Mouse (Mus musculus): ENCODE data around the gene Ugt1a2.
A peak's percentile ranks its signal among the peaks of the same experiment; 100 is the strongest.

The Ugt1a2 gene

DNA sequence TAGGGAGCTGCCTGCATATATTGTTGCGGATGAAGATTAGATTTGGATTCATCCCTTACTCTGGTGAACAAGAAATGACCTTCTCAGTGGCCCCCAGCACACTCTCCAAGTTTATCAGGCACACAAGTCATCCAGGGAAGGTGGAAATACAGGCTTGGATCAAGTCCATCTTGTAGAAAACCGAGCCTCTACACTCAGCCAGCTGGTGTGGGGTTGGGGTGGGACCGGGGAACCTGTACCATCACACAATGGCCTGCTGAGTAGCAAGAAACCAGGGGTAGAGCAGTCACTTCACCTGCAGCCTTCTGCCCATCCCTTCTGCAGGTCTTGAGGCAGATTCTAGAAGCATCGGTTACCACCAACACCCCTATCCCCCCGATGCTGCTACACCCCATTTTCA, 34.2 kb downstream of the Ugt1a2 start:
- DNase-seq, result no peak

DNA sequence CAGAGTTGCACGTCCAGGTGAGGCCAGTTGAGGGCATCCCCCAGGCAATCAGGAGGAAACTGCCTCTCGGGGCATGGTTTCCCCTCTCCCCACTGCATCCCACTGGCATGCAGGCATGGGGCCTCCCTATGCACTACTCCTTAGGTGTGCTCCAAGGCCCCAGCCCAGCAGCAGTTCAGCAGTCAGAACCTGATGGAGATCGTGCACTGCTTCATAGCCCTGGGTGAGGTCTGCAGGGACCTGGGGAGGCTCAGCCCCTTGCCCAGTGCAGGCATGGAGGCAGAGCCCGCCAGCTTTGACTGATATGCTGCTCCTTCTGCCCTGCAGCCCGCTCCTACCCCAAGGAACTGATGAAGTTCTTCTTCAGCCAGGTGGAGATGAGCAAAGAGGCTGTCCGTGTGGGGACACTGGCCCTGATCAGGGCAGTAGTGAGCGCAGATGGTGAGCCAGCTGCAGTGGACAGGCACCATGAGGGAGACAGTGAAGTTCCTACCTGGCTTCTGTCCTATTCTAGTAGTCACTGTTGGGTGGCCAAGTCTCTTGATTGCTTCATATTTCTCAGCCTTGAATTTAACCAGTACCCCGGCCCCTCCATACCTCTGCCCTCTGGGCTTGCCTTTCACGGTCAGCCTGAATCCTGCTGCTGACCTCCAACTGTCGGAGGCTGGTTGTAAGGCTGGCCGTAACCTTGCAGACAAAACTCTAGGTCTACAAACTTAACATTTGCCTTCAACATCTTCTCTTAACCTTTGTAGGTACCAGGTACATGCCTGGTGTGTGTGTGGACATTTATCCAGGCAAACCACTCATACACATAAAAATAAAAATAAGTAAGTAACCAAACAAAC, 34.9 kb downstream of the Ugt1a2 start:
- no peak for DNase-seq

DNA sequence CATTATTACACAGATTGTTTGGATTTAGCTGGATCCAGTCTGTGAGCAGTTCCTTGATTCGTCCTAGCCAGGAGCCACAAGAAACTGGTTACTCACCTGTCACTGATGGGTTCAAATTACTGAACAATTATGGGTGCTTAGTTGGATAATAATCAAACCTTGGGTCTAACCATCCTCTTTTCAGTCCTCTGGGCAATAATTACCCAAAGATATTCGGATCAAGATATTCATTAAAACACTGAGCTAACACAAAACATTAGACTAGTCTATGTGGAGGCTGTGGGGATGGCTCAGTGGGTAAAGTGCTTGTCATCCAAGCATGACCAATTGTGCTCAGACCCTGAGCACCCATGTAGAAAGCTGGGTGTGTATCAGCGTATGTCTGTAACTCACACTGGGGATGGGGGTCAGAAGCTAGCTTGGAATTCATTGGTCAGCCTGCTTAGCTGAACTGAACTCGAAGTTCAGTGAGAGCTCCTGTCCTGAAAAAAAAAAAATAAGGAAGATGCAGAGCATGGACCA, 35.6 kb downstream of the Ugt1a2 start:
- DNase-seq, result no peak

DNA sequence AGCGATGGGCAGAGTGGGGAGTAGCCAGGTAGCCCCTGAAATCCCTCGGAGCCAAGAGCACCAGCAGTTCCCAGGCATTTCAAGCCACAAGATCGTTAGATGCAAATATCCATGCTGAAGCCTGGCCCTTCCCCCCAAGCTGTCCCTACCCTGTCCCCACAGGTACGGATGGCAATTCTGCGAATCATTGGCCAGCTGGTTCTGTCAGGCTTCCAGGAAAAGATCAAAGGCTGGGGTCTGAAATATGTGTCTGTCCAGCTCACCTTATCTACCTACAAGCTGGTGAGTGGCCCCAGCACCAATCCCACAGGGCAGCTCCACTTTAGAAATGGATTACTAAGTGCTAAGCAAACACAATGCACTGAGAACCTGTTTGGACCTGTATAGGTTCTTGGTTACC, 36.9 kb downstream of the Ugt1a2 start:
- DNase-seq, result peak in 1 of 2 experiments; percentile 48

DNA sequence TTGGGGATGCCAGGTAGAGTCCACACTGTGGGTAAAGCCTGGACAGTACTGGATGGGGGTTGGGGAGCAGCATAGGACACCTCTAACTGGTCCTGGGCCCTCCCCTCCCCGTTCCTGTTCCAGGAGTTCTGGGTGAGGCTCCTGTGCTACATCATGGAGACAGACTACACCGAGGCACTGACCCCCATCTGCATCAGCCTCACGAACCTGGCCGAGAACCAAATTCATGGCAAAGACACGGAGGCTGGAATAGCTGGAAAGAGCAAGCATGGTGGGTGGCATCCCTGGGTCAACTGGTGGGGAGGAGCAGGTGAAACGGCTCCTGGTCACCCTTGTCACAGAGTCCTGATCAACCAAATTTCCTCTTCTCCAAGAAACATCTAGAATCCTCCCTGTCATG, 38.4 kb downstream of the Ugt1a2 start:
- no peak for DNase-seq

DNA sequence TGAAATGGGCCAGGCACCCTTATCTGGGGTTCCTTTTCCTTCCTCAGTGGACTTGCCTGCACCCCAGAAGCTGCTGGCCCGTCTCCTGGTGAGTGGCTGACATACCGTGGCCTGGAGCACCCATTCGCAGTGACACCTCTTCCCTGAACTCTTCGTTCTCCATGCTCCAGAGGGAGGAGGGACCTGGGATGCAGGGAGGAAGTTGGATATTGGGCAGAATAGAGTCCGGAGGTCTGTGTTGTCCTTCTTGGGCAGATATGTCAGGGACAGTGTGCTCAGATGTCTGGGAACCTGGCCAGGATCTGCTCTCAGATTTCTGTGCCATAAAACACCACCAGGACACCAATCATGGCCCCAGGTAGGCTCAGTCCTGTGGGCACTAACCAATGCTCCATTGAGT, 39.7 kb downstream of the Ugt1a2 start:
- DNase-seq, result no peak

DNA sequence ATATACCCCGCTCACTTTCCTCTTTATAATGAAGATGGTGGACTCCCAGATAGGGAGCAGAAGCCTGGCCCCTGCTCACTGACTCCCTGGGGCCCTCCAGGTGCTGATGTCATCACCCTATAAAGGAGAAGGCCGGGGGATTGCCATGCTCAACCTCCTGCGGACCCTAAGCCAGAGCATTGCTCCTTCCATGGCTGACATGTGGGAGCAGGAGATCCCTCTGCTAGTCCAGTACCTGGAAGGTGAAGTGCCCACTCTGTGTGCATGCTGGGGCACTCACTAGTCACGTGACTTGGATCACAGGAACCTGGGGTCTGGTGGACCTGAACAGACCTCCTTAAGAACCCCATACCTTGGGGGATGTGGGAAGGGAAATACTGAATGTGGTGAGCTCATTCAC, 40.2 kb downstream of the Ugt1a2 start:
- DNase-seq, result no peak

DNA sequence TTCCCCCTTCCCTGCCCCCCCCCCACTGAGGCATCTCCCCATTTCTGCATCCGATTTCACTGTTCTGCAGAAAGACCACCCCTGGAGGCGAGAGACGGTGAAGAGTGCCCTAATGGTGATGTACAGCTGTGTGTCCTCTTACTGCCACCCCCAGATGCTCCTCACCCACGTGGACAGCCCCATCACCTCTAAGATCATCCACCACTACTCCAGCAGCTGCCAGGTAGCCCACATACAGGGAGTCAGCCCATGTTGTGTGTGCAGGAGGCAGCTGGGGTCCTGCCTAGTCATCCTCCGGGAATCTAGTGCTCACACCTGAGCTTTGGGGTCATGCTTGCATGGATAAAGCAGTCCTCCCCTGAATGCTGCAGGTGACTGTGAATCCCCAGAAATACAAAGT, 43.5 kb downstream of the Ugt1a2 start:
- DNase-seq, result no peak

DNA sequence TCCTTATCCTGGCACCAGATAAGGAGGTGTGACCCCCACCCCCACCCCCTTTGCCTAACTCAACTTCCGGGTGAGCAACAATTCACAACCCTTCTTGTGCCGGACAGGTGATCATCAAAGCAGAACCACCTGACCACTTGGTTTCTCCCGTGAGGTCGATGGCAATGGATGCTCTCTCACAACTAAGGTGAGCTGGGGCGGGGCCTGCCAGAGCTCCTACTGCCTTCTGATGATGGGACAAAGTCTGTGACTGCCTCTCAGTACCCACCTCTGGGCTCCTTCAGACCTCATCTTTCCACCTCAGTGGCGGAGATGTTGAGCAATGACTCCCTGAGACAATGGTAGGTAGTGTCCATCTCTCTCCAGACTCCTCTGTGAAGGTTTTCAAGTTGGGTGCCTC, 45.5 kb downstream of the Ugt1a2 start:
- no peak for DNase-seq

DNA sequence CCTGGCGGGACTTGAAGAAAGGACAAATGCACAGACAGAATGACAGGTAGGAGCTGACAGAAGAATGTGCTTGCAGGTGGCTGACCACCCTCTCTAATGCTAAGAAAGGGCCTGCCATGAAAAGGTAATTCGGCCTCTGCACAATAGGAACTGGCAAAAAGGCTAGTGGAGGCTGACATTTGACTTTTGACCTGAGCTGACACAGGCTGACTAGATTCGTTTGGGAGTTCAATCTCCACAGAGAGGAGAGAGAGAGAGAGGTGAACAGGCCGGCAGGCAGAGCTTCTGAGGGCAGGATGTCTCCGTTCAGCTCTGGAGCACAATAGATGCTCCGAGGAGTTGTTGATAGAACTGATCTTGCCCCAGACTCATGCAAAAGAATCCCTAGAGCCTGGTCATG, 46.0 kb downstream of the Ugt1a2 start:
- DNase-seq, result no peak

DNA sequence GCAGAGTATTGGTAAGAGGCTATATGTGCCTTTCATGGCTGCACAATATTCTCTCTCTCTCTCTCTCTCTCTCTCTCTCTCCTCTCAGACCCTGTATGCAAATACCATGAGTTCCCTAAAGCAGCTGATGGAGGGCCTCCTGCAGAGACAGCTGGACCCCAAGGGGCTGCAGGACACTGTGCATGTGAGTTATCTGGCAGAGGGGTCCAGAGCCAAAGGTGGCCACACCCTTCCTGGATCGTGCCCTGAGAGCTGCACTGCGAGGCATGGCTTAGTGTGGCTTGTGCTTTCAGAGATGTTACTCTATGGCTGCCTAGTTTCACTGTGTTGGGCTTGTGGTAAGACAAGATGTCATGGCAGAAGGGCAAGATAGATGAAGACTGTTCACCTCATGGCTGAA, 47.3 kb downstream of the Ugt1a2 start:
- no peak for DNase-seq

DNA sequence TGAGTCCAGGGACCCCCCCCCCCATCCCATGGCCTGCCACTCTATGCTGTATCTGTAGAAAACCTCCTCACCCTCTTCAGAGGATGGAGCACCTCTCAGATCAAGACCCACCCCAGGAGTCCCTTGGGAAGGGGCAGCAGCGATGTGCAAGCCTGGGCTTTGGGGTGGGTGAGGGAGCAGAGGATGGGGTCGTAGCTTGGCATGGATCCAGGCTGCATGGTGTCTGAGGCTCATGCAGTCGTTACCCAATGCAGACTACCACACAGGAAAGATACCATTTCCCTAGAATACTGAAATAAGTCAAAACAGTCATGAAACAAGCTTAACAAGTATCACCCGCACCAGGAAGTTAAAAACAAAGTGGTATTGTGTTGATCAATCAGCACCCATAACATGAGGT, 48.3 kb downstream of the Ugt1a2 start:
- no peak for DNase-seq

DNA sequence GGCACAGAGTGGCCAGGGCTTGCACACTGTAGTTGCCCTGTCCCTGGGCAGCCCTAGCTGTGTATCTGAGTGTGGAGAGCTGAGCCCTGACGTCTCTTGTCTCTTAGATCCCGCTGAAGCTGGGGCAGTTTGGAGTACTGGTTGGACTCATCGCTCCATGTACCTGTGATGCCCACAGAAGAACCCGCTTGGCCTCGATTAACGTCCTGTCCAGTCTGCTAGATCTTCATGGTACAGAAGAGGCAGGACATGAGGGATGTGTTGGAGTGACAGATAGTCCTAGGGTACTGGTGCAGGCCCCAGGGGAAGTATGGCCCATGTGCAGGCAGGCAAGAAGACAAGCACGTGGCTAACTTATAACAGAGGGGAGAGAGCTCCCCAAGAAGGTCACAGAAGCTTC, 49.2 kb downstream of the Ugt1a2 start:
- no peak for DNase-seq

DNA sequence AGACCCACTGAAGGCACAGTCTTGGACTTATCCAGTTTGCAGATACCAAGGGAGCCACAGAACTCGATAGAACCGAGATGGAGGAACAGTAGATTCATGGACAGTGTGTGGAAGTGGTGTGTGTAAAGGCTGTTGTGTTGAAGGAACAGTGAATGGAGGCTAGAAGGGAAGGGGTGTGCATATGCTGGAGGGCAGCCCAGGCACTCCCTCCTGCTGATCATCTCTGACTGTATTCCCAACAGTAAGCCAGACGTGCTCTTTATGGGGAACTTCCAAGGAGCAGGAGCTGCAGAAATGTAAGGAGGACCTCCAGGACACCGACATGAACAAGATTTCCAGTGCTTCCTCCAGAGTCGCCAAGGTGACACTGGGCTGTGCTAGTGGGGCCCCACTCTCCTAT, 49.6 kb downstream of the Ugt1a2 start:
- no peak for DNase-seq

DNA sequence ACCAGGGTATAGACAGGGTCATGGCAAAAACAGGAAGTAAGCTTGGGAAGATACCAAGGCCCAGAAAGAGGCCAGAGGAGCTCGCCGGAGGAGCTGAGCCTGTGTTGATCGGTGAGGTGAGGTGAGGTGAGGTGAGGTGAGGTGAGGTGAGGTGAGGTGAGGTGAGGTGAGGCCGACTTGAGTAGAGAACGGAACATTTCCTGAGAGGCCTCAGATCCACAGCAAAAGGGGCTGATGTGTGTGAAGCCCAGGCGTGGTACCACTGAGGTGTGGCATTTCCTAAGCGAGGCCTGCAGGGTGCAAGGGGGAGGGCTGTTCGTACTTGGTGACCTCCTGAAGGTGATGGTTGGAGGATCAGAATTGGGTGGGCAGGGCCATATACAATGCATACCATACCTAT, 52.7 kb downstream of the Ugt1a2 start:
- DNase-seq, result no peak

DNA sequence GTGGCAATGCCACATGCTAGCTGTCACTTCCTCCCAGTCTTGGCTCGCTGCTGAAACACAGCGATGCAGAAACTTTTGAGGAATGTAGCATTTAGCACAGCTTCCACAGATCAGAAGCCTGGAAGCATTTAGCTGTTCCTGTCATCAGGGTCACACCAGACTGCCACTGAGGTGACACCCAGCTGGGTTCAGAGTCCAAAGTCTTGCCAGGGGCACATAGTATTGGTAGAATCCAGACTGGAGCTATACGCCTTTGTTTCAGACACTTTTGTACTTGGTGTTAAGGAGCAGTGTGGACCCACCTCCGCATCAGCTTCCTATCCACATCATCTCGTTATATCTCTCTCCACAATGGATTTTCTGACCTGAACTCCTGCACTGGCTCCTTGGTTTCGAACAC, 53.1 kb downstream of the Ugt1a2 start:
- DNase-seq, result no peak

DNA sequence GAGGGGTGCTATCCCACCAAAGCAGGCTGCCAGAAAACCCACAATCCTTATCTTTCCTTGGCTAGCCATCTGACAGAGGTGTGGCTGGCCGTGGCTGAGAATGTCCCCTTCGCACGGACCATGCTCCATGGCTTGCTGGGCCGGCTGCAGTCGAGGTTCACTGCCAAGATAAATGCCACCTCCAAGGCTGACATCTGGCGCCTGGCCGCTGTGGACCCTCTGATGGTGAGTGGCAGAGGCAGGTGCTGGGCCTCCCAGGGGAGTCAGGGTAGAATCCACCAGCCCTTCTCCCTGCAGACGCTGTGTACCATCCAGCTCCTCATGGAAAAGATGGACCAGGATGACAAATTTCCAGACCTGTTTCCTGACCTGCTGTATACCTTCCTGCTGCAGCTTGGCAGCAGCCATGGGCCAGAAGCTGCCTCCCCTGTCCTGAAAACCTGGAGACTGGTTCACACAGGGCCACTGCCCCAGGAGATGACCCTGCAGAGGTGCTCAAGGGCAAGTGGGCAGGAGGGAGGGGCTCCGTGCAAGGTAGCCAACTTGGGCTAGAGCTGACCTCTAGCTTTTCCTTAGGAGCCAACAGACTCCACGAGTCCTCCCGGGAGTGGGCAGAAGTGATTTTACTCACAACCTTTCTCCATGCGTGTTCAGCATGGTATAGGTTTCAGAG, 54.5 kb downstream of the Ugt1a2 start:
- no peak for DNase-seq

DNA sequence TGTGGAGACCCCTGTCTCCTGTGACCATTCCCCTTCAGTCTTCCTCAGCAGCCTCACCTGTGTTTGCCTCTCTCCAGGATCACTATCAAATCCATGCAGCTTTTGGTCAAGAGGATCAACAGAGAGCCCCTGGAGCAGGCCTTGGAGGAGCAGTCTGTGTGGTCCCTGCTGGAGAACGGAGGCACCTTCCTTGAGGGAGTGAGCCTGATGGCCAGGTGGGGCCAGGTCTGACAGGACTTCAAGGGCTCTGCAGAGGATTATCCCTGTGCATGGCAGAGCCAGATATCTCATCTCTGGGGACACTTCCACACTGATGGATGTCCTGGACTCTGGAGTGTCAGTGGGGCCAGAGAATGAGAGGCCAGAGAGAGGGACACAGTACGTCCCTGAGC, 55.1 kb downstream of the Ugt1a2 start:
- no peak for DNase-seq

DNA sequence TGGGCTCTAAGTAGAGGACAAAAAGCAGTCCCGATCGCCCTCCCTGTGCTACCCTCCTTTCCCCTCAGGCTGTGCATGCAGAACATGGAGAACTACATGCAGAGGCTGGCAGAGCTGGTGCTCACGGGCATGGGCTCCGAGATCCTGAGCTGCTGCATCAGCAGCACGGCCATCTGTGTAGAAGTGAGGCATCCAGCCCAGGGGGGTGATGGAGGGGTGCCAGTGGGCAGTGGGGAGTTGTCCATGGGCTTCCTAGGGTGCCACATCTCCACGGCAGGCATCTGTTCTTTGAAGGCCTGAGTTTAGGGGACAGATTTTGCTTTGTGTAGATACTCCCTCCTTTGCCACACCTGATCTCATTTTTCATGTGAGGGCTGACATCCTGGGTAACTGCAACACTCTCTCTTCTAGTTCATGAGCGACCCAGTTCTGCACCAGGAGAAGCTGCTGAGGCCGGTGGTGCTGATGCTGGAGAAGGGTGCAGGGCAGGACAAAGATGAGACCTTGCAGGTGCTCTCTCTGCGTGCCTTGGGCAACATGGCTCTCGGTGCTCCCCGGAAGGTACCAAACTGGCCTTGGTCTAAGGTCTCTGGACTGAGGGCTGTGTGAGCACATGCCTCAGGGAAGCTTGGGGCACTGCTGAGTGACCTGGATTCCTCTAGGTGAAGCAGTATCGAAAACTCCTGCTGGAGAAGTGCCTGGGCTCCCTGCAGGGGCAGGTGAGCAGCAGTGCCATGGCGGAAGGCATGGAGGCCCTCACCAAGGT, 55.8 kb downstream of the Ugt1a2 start:
- DNase-seq, result no peak

DNA sequence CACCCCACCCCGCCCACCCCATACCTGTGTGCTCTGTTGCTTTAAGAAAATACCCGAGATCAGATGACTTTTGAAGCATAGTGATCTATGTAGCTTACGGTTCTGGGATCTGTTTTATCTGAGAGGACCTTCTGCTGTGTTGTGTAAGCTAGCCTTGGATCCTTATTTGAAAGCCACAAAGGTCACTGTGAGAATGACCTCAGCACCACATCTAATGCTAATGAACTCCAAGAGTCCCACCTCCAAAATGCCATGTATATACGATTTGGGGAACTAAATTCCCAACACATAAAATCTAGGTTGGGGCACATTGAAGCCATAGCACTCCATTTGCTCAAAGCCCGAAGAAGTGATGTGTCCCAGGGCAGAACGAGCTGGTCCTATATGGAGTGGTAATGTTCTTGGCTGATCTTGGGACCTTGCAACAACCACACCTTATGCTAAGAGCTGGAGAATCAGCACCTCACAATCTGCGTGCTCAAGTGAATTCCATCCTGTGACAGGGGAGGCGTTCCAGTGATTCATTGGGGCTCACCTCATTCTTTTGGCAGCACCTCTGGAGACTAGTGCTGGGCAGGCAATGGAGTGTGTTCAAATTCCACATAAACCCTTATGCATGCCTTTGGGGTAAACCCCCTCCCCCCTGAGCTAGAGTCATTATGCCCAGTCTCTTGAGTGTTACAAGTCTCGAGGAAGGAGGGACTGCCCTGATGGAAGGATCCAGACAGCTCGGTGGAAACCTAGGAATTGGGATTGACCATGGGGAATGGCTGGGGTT, 56.7 kb downstream of the Ugt1a2 start:
- peak in 1 of 2 experiments; percentile 51 for DNase-seq

DNA sequence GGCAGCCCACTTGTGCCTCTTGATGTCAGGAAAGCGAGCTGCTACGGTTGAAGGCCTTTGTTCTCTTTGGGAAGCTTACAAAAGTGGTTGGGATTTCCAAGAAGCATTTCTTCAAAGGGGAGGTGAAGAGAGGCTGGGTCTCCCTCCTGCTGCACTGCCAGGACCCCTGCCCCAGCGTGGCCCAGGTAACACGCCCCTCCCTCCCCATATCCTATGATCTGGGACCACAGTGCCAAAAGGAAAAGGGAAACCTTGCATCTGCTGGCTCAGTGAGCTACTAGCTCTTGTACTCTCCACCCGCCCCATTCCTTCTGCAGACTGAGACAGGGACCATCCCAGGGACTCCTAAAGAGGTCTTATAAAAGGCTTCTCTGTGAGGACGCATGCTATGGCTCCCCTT, 57.3 kb downstream of the Ugt1a2 start:
- DNase-seq, result no peak

DNA sequence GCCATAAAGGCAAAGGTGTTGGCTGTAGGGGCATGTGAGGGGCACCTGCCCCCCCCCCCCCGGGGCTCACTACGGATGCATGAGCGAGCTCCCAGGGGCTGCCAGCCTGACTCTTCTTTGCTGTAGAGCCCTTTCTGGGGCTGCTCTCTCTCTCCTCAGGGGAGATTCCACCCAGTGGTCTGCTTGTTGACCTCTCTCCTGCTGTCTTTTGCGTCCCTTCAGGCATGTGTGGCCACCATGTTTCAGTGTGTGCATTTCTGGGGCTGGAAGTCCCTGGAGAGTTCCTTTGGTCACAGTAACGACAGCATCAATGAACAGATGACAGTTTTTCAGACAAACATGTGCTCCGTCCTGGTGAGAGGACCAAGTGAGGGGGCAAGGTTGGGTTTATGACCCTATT, 58.0 kb downstream of the Ugt1a2 start:
- no peak for DNase-seq
